Mouse (Mus musculus): ENCODE data around the gene Trmt5.
A peak's percentile ranks its signal among the peaks of the same experiment; 100 is the strongest.

Trmt5 gene

DNA sequence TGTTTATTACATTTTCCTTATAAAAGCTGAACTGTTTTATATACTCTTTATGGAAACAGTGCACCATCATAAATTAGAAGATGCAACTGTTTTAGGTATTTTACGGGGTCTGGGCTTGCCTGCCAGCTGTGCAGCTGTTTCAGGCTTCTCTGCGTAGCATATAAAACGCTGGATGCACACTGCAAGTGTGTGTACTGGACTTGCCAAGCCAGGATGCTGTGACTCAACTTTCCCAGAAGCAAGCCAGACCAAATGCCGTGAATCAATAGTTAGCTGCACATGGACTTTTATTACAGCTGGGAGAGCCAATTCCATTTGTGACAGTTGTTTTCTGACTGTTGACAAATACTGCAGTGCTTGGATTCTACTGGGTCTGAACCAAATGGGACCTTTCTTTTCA is 16.6 kb downstream of the Trmt5 start:
- no peak for DNase-seq (ENCODE audit: low spot score)

DNA sequence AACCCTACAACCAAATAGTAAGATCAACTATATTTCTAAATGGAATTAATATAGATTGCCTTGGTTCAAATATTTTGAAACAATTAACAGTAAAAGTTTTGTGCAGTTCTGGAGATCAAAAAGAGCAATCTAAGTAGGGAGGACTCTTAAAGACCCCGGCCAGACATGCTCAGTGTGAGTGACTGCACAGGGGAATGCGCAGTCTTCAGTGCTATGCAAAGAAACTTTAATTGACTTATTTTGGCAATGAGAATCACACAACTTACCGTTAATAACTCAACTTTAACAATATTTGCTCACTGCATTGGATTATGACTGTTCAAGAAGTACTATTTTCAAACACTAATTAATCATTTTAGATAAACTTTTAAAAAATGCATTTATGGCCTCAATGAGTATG is 17.0 kb downstream of the Trmt5 start:
- DNase-seq (ENCODE audit: low spot score), result no peak

DNA sequence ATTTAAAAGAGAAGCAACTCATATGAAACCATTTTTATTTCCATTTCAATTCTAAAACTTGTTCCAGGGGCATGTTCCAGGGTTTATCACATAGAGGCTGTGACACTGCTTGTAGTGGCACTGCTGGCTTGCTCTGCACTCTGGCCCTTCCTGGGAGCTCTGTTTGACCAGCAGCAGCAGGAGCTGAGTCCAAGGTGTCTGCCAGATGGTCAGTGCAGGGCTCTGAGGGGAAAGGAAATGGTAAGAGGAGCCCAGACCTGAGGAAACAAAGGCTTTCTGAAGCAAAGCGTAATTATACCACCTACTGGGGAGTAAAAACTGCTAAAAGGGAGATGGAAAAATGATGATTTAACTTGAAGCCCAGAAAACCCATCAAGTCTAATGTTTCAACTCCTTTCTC is 18.0 kb downstream of the Trmt5 start:
- peak; percentile 24 for DNase-seq (ENCODE audit: low spot score)

DNA sequence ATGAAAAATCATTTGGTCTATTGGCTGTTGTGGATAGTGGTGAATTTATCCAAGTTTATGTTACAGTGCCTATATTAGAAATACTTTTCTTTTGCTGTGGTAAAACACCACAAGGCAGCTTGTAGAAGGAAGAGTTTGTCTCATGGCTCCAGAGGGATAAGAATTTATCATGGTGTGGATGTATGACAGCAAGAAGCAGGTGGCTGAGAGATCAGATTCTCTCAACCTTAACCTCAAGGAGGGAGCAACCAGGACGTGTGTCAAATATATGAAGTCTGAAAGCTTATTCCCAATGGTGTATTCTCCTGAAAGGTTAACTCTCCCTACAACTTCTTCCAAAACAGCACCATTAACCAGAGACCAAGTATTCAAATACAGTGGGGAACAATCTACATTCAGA is 19.9 kb downstream of the Trmt5 start:
- no peak for DNase-seq (ENCODE audit: low spot score)

DNA sequence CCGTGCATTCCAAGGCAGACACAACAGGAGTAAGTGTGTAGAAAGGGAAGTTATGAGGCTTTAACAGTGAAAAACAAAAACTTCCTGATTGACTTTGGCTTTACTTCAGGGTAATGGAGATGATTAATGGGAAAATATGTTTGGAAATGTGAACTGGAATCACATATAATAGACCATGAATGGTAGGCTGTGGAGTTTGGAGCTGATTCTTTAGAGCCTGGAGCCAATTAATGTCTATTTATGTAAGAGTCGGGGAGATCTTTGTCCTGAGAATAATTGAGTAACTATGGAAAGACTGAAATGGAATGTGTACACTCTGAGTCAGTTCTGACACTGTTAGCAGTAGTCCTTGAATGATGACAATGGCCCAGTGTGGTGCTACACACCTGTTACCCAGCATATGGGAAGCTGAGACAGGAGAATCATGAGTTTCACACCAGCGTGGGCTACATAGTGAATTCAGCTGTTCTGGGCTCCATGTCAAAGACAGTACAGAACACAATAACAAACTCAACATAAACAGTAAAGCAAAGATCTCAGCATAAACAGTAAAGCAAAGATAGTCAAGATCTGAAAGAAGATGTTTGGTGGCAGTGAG is 21.0 kb downstream of the Trmt5 start:
- no peak for DNase-seq (ENCODE audit: low spot score)

DNA sequence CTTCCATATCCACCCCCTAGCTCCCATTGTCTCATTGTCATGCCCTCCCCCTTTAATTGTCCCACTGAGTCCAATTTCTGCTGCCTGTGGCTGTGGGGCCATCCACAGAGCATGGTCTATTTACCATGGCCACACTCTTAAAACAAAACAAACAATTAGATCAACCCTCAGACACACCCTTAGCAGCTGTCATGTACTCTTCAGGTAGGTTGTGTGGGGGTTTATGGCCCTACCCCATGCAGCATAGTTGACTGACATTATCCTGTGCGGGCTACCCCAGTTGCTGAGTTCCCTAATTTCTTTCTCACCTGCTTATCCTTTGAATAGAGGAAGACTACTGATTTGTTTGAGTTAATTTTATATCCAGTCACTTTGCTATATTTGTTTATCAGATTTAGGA is 26.2 kb downstream of the Trmt5 start:
- DNase-seq (ENCODE audit: low spot score), result no peak

DNA sequence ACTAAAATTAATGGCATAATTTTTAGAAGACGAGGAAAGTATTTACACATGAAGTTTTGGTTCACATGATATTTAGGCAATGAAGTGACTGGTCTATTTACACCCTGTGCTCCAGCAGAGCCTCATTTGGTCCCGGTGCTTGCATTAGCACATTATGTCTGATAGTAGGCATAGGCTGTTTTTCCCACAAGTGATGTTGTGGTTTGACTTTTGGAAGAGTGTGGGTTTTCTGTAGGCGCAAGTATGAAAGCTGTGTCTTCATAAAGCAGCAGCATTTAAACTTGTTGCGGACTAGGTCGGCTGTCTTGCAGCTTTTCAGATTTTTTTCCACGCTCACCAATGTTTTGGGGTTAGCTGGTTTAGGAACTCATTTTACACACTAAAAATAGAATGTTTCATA is 27.2 kb downstream of the Trmt5 start:
- DNase-seq (ENCODE audit: low spot score), result no peak

DNA sequence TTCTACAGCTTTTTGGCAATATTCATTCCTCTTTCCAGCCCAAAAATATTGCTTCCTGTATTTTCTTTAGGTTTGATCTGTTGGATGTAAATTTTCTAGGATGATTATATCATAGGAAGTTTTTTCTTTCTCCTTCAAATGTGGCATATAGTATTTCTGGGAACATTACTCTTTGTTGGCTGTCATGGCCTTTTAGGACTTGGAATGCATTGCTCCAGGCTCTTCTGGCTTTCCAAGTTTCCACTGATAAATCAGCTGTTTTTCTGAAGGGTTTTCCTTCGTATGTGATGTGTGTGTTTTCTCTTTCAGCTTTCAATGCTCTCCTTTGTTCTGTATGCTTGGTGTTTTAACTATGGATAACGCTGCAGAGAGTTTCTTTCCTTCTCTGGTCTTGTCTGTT is 31.5 kb downstream of the Trmt5 start:
- no peak for DNase-seq (ENCODE audit: low spot score)

DNA sequence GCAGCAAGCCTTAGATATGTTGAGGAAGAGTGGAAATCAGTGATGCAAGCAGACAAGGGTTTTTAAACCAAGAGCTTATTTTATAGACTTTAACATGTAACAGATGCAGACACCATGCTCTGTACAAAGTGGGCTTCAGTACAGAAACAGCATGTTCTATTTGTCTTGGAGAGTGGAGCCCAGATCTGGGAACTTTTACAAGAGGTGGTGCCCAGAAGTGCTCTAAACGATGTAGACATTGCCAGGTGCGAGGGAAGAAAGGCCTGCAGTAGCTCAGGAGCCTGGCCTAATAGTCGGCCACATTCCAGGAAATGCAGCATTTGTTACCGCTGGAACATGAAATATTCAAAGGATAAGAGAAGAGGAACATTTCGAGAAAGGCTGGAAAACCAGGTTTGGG is 40.8 kb downstream of the Trmt5 start:
- DNase-seq (ENCODE audit: low spot score), result no peak

DNA sequence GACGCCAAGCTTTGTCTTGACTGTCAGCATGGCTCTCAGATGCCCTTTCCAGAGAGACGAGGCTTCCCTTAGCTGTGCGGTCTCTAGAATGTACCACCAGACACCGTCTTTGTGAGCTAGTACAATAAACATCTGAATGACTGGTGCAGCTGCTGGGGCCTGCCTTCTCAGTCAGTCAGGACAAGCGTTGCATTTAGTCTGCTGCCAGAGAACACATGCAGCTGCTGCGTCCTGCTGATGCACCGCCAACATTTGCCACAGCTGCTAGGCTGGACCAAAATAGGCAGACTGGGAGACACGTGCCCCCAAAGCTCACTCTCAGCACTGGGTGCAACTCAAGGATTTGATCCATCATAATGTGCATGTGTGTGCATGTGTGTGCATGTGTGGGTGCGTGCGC is 44.5 kb downstream of the Trmt5 start:
- DNase-seq (ENCODE audit: low spot score), result peak; percentile 55

DNA sequence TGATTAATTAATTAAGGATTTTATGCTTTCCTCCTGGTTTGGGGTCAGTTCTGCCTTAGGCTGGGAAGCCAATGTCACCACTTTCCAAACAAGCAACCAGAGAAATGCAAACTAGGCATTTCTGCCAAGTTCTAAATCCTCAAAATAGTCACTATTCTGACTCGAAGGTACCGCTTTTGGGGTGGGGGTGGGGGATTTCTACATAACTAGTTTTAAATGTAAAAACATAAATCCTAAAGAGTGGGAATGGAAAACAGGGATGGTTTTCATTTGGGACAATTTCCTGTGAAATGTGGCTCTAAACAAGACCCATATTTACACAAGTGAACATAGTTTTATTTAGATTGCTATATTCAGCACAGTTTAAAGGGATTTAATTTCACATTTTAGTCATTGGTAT is 53.9 kb downstream of the Trmt5 start:
- no peak for DNase-seq (ENCODE audit: low spot score)

DNA sequence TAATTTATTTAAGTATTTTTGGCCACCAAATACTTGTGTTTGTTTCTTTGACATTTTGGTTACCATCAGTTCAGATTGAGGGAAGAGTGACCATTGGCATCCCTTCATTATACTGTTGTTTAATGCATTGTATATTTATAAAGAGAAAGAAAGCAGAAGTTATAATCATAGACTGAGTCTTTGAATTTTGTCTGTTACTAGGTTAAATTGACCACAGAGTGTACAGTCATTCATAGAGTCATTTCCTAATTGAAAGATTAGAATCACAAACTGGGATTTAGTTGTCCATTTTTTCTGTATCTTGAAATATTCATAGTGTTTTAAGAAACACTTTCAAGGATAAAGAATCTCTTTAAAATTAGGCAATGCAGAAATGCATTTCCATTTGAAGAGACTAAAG is 55.0 kb downstream of the Trmt5 start:
- no peak for DNase-seq (ENCODE audit: low spot score)

DNA sequence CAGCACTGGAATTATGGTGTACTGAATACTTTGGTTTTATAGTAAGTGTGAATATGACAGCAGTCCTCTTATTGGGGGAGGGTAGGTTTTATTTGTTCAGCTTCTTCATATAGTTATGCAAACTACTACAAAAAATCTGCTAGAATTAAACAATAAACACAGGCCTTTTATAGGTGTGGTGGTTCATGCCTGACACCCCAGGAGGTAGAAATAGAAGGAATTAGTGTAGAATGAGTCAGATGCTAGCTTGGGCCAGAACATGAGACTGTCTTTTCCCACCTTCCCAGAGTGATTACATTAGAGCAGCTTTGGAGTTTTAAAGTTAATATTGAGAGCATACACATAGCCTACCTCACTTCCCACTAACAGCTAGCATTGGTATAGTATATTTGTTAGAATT is 56.3 kb downstream of the Trmt5 start:
- DNase-seq (ENCODE audit: low spot score), result no peak
